Mouse (Mus musculus) forebrain, embryonic 16.5 days (tissue): ENCODE results near the gene Tmem132e. TPM values are rescaled to one million over a fixed set of nuclear protein-coding genes. Genes with fewer than 3 reads are reported as not detected.

Source experiments
- polyA plus RNA-seq: library from polyadenylated mRNA; unstranded; fragments of >200 nt; fragmentation: Nextera tagmentation; extraction: Ambion mirVana; gene quantifications from 2 replicates; pipeline ENCODE4 v1.2.1, GENCODE M21; 2015

Tmem132e gene
- polyA plus RNA-seq, 1 experiment from 2014 or later, result 1.4 TPM

Other genes with a start within 250 kb of the Tmem132e start
- gene Ccl1, start 83.2 kb upstream of the Tmem132e start, polyA plus RNA-seq, result 0.47 TPM in 1 of 2 replicates, not detected in the other